Mouse (Mus musculus): ENCODE data around the gene Prkacb.
A peak's percentile ranks its signal among the peaks of the same experiment; 100 is the strongest.

- TF ChIP-seq POLR2AphosphoS2 (IDR thresholded peaks at IDR 0.05; ENCODE audit: low read length): no peak
- TF ChIP-seq ZC3H11A (IDR thresholded peaks at IDR 0.05; ENCODE audit: low read depth, low read length): no peak
- TF ChIP-seq RCOR1 (IDR thresholded peaks at IDR 0.05; ENCODE audit: low read depth, low read length): no peak
- no peak for TF ChIP-seq CTCF (IDR thresholded peaks at IDR 0.05 in 2 of 3, conservative IDR thresholded peaks at IDR 0.05 in 1 of 3; ENCODE audit: control insufficient read depth in 1 of 3, insufficient read depth in 1 of 3, low read depth in 2 of 3, low read length in 3 of 3, poor library complexity in 1 of 3, severe bottlenecking in 1 of 3)
- no peak for TF ChIP-seq SIN3A (IDR thresholded peaks at IDR 0.05; ENCODE audit: low read length)
- TF ChIP-seq E2F4 (IDR thresholded peaks at IDR 0.05; ENCODE audit: borderline replicate concordance, low read depth, low read length): no peak
- TF ChIP-seq CHD2 (IDR thresholded peaks at IDR 0.05; ENCODE audit: low read length): no peak
- no peak for TF ChIP-seq GATA1 (IDR thresholded peaks at IDR 0.05; ENCODE audit: low read depth, low read length)
- peak; percentile 27; the same call in 1 of the 2 replicates for TF ChIP-seq NELFE (IDR thresholded peaks at IDR 0.05; ENCODE audit: low read depth, low read length)
- 0 out of 2 replicates have a peak, but pooled peaks have one; percentile 3 for TF ChIP-seq TCF12 (IDR thresholded peaks at IDR 0.05; ENCODE audit: low read depth, low read length)
- no peak for TF ChIP-seq POLR2A (IDR thresholded peaks at IDR 0.05; ENCODE audit: control insufficient read depth in 1 of 2, insufficient read depth in 1 of 2, low read depth in 1 of 2, low read length in 2 of 2, poor library complexity in 1 of 2)
- no peak for TF ChIP-seq KAT2A (conservative IDR thresholded peaks at IDR 0.05; ENCODE audit: low read depth, low read length)
- no peak for TF ChIP-seq EP300 (IDR thresholded peaks at IDR 0.05; ENCODE audit: low read depth in 1 of 2, low read length in 2 of 2)
These were observed 131.1 kb downstream of the Prkacb start for GRCm38 (mm10) chr3:146681696-146682095.
